Mouse (Mus musculus) small intestine, adult 2 months (tissue): Measurements from ENCODE around the gene Vcpkmt.

Source experiments
- CTCF ChIP-seq: fragments of 200-500 bp; IDR thresholded peaks from 2 replicates; pipeline ENCODE4 v1.5.1; 2012; ENCODE audit warnings: low read depth, mild to moderate bottlenecking, control low read depth, inconsistent platforms, low read length, moderate library complexity, mixed read lengths; ENCODE audit not compliant: insufficient replicate concordance, insufficient read length; ENCODE audit errors: extremely low read depth
- POLR2A ChIP-seq: fragments of 200-500 bp; IDR thresholded peaks from 2 replicates; pipeline ENCODE4 v1.6.1; 2012; ENCODE audit warnings: low read depth, mild to moderate bottlenecking, control low read depth, inconsistent platforms, low read length, moderate library complexity

DNA sequence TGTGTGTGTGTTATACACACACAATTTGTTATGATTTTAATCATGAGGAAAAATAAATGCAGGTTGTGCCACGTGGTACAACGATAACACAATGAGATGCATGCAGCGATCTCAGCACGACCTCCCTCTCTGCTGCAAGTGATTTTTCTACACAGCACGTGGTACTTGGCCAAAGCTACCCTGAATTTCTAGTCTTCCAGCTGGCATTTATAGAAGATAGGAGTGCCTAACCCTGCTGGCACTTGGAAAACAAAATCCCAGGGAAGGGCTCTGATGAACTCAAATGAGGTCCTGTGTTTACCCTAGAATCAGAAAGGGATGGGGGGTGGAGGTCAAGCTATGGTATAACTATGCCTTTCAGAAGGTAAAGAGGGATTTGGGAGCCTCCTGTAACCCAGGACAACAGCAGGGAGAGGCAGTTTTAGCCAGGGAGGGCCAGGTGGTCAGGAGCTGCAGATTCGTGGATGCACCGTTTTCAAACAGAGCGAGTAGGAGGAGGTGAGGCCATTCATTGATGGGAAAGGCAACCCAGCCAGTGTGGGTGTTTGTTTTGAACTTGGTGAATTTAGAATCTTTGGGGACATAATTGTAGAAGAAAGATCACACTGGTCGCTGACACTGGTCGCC is 46.1 kb downstream of the Vcpkmt start:
- no peak for TF ChIP-seq POLR2A
- TF ChIP-seq CTCF = no peak
